Mouse (Mus musculus) neural tube, embryonic 10.5 days (tissue): ENCODE results near the gene Lyzl4.

Experiments used
- DNase-seq: peaks from one replicate; pipeline ENCODE4 v3.0.0-alpha.2; 2017; ENCODE audit warnings: low spot score; ENCODE audit errors: extremely low spot score

Gene Lyzl4

DNA sequence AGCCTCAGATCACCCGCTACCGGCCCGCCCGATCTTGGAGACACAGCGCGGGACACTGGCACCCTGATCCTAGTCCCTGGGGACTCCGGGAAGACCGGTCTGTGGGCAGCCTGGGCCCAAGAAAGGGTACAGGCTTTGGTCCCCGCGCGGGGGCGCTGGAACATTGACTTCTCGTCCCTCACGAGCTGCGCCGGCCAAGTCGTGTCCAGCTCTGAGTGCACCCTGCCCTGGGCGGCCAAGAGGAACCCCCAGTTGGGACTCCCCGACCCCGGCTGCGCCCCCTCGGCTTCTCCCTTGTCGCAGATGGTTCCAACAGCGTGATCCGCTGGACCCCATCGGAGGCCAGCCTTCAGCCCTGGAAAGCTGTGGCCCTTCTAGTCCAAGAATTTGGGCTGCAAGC lies at the start of gene Lyzl4:
Gene Lyzl4 (minus strand): TSS at position 96 of the 400 bp plus-strand sequence.
- no peak for DNase-seq

GRCm38 (mm10) chr9:121690734-121691133 lies 48.8 kb upstream of the Lyzl4 start:
- DNase-seq, result no peak

DNA sequence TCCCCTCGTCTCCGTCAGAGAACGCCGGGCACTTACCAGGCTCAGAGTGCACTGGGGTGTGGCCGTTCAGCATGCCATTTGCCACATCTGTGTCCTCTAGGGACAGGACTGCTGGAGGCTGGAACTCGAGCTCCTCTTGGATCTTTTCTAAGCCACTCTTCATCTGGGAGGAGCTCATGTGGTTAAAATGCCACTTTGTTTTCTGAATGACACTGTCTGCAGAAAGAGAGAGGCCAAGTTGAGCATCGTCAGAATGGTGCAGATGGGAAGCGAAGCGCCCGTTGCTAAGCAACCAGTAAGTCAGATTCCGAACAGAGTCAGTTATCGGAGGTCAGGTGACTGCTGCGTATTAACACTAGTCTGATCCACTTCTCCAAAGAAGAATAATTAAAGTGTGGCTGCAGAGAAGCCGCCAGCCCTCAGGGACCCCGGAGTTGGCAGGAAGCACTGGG lies 48.3 kb upstream of the Lyzl4 start:
- no peak for DNase-seq

DNA sequence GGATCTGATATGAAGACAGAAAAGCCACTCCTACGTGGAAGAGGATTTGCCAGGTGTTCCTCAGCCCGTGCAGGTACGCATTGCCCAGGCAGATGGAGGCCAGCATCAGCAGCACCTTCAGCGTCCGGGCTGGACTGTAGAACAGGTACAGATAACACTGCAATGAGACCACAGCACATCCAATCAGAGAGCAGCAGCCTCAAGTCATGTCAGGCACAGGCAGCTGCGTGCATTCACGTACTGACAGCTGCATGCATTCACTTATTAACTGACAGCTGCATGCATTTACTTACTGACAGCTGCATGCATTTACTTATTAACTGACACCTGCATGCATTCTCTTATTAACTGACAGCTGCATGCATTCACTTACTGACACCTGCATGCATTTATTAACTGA lies 42.8 kb upstream of the Lyzl4 start:
- DNase-seq, result no peak

DNA sequence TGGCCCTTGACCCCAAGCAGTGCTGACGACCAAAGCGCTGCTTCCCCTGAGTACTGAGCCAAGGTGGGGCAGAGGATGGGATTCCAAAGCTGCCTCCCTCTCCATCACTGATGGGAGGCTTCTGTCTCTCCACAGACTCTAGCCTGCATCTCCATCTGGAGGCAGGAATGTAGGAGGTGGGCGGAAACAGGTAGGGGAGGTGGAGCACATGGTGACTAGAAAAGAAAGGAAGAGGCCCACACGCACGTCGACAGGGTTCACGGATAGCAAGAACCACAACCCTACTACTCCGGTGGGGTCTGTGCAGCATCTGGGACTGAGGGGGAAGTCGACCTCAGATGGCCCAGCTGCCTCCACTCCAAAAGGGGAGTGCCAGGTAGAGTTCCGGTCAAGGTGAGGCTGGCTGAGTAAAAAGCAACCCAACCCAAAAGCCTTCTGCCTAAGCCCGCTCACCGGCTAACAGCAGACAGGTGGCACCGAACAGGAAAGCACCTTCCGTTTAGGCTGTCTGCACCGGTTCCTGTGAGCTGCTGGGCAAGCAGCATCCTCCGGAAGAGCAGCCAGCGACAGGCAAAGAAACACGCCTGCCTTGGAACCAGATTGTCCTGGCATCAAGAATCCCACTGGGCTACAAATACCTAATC lies 40.3 kb upstream of the Lyzl4 start:
- DNase-seq, result no peak

- no peak for DNase-seq
Measured at GRCm38 (mm10) chr9:121681191-121681590, 39.3 kb upstream of the Lyzl4 start.

- DNase-seq, result peak; percentile 61
Measured at GRCm38 (mm10) chr9:121679549-121679948, 37.7 kb upstream of the Lyzl4 start.

- DNase-seq, result no peak
Measured at GRCm38 (mm10) chr9:121677476-121677875, 35.6 kb upstream of the Lyzl4 start.

DNA sequence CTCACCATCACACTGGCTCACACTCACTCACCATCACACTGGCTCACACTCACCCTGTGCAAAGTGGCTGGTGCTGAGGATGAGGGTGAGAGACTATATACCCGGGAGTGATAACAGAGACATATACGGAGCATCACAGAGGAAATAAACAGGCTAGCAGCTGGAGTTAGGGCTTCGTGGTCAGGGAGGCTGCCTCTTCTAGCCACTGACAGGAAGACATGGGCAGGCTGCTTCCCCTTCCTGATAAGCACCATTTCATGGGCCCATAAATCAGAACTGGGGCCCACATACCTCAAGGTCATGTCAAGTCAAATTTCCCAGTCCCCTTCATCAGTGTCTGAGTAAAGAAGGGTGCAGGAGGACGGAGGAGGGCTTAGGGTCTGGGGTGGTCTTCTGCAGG lies 35.2 kb upstream of the Lyzl4 start:
- DNase-seq, result no peak

GRCm38 (mm10) chr9:121675556-121675955 lies 33.7 kb upstream of the Lyzl4 start:
- no peak for DNase-seq

- DNase-seq, result no peak
Measured at GRCm38 (mm10) chr9:121675011-121675410, 33.1 kb upstream of the Lyzl4 start.

DNA sequence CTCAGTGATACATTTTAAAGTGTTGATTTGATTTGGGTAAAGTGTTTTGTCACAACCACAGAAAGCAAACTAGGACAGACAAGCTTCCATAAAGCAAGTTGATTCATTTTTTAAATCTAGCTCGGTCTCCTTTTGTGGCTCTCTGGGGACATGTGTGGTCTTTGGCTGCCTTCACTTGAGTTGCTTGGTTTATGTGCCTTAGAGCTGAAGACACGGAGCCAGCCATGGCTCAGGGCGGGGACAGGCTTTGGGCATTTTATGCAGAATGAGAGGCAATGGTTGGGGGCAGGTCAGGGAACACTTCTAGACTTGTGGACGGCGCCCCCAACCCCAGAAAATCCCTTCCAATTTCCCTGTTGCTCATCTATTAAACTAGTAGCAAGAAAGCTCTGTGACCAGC lies 31.8 kb upstream of the Lyzl4 start:
- DNase-seq, result no peak

- no peak for DNase-seq
Measured at GRCm38 (mm10) chr9:121672311-121672710, 30.4 kb upstream of the Lyzl4 start.

DNA sequence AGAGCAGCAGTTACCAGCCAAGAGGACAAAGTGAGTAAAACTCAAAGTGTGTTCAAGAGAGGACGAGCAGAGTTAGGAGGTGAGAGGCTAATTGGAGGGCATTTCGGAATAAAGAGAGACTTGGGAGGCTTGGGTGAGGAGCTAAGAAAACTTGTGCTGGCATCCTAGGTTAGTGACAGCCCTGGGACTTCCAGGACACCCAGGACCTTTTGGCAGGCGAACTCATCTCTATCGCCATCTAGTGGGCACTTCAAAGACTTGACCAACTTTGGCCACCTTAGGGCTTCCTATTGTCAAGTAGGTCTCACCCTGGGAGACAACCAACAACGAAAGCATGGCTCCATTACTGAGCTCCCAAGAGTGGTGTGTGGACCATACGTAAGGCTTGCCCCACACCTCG lies 29.4 kb upstream of the Lyzl4 start:
- peak; percentile 62 for DNase-seq

- DNase-seq, result peak; percentile 80
Measured at GRCm38 (mm10) chr9:121669348-121669791, 27.5 kb upstream of the Lyzl4 start.

GRCm38 (mm10) chr9:121667822-121668221 lies 25.9 kb upstream of the Lyzl4 start:
- no peak for DNase-seq

DNA sequence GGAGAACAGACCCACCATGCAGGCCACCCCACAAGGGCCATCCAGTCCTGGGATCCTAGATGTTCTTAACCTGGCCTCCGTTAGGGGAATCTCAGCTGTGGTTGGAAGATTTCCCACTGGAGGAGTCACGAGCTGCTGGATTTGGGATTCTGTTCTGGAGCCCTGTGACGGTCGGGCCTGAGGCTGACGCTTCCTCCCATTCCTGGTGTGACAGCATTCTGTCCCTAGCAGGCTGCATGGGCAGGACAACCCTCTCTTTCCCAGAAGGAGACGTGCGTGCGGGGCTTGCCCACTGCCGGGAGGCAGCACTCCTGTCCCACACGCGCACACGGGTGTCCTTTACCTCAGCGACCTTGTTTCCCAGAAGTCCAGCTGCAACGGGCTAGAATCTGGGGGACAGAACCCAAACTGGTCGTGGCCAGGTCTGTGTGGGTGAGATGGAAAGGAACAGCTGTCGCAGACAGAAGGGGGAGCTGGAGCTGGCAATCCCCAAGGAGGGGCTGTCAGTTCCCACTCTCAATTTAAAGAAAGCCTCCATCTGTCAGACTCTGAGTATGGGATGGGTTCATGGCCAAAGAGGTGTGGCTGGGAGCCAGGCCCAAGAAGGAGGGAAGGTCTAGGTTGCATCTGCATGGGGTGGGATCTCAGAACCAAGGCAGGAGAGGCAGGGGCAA lies 25.2 kb upstream of the Lyzl4 start:
- no peak for DNase-seq

GRCm38 (mm10) chr9:121664104-121664503 lies 22.2 kb upstream of the Lyzl4 start:
- no peak for DNase-seq

DNA sequence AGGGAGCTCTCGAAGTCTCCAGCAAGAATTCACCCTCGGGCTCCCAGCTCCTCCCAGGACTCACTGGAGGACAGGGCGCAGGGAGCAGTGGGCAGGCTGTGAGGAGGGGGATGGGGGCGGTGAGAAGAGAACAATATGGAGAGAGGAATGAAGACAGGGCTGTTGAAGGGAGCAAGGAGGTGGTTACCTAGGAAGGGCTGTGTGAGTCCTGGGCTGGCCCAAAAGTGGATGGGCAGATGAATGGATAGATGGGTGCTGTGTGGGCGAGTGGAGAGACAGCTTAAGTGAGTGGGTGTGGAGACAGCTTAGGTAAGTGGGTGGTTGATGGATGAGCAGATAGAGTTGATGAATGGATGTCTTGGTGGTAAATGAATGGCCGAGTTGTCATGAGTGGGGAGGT lies 21.6 kb upstream of the Lyzl4 start:
- DNase-seq, result no peak

- no peak for DNase-seq
Measured at GRCm38 (mm10) chr9:121659791-121660190, 17.9 kb upstream of the Lyzl4 start.

DNA sequence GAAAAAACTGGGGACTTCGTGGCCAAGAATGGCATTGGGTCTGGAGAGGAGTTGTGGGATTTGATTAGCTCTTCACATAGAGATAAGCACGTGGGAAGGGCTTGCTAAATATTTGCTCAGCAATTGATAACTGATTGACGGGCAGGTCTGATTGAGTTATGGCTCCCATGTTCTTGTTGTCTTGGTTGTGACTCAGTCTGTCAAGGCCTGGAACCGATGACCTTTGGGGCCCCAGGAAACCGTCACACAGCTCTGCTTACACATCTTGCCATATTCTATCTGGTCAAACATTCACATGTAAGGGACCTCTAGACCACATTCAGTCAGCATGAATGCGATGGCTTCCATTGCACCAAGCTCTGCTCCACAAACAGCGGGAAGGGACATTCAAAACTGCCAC lies 16.4 kb upstream of the Lyzl4 start:
- no peak for DNase-seq

DNA sequence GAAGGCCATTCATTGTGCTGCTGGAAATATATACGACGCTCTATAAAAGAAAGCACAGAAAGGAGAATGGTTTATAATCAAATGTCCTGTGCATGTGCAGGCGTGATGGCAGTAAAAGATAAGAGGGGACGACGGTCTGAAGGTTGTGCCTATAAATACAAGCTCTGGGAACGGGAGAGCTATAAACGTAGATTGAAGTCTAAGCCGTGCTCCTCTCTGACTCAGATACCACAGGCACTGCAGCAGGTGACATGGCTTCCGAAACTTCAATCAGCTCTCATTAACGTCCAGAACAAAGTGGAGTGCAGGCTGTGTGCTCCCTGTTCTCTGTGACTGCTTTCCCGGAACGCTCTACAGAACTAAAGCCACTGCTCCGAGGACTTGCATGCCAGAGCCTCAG lies 15.2 kb upstream of the Lyzl4 start:
- no peak for DNase-seq

GRCm38 (mm10) chr9:121656322-121656721 lies 14.4 kb upstream of the Lyzl4 start:
- DNase-seq, result no peak
